Mouse (Mus musculus) gastrocnemius, postnatal 4 days (tissue): ENCODE data around the gene Tmx1. TPM values are rescaled to one million over a fixed set of nuclear protein-coding genes. Genes with fewer than 3 reads are reported as not detected.

Experiments
- DNase-seq, 2 experiments: peaks; one replicate each; pipeline ENCODE4 v3.0.0; 2021 to 2022; ENCODE audit warnings: low spot score in 2 of 2, mixed read lengths in 2 of 2
- total RNA-seq, 2 experiments: library from RNA; stranded (reverse); gene quantifications; 2 replicates each; pipeline ENCODE4 v1.2.3; 2021

The Tmx1 gene
- total RNA-seq, 2 experiments from 2014 or later, result 18.3 to 21.4 TPM

DNA sequence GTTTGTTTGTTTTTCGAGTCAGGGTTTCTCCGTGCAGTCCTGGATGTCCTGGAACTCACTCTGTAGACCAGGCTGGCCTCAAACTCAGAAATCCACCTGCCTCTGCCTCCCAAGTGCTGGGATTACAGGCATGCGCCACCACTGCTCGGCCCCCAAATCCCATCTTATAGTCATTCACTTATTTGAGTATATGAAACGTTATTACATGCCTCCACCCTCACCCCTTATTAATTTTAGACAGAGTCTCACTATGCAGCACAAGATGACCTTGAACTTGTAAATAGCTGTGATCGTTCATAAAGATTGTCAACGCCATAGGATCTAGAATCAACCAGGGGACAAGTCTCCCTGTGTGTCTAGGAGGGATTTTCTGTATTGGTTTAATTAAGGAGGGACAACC is 33.1 kb downstream of the Tmx1 start:
- DNase-seq, result no peak

DNA sequence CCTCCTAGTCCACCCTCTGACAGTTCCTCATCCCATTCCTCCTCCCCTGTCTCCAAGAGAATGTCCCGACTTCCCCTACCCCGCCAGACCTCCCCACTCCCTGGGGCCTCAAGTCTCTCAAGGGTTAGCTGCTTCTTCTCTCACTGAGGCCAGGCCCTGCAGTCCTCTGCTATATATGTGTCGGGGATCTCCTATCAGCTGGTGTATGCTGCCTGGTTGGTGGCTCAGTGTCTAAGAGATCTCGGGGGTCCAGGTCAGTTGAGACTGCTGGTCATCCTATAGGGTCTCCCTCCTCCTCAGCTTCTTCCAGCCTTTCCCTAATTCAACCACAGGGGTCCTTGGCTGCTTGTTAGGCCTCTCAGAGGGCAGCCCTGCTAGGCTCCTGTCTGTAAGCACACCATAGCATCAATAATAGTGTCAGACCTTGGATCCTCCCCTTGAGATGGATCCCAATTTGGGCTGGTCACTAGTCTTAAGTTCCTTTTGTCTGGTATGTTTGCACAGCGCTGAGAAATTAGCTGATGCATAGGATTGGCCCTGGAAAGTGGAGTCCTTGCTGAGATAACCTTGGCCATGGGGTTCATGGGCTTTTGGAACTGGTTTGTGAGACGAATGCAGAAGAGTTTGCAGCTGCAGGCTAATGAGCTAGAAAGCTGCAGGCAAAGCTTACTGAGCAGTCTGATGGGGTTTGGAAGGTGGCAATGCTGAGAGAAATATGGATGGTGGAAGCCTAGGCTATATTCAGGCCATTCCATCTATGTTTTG is 34.0 kb downstream of the Tmx1 start:
- DNase-seq, result no peak

DNA sequence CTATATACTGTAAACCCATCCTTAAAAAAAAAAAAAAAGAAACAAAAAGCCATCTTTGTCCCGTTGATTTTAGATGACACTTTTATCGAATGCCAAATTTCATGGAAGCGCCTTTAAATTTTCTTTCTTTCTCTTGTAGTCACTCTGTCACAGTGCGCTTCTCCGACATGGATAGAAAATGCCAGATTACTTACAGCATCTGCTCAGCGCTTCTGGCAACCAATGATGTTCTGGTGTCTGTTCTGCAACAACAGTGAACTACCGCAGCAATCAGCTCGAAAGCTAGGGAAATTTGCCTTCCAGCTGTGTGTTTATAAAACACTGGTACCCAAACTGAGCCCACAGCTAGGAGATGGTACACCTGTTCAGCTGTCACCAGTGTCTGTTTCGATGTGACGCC is 39.5 kb downstream of the Tmx1 start:
- no peak for DNase-seq

DNA sequence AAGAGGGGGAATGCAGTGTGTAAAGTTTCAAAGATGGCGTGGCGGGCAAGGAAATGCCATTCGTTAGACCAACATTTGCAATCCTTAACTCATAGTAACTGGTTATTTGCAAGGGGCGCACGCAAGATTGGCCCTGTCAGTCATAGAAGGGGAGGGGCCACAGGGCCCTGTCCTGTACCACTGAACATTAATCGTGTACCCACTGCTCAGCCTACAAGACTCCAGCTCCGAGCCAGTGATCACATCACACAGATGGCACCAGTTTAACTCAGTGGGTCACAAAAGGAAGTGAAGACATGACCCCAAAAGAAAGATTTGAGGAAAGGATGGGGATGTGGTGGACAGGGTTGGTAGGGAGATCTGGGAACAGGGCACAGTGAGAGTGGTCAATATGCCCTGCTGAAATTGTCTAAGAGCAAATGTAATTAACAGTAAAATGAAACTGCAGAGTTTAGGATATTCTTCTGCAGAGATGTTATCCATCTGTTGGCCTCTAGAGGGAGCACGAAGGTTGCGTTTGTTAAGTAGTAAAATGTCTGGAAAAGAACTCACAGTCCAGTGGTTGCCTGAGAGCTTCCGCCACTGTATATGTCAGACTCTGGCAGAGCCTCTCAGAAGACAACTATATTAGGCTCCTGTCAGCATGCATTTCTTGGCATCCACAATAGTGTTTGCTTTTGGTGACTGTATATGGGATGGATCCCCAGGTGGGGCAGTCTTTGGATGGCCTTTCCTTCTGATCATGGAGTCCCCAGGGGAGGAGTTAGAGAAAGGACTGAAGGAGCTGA is 41.8 kb downstream of the Tmx1 start:
- DNase-seq, result peak in 1 of 2 experiments; percentile 37

DNA sequence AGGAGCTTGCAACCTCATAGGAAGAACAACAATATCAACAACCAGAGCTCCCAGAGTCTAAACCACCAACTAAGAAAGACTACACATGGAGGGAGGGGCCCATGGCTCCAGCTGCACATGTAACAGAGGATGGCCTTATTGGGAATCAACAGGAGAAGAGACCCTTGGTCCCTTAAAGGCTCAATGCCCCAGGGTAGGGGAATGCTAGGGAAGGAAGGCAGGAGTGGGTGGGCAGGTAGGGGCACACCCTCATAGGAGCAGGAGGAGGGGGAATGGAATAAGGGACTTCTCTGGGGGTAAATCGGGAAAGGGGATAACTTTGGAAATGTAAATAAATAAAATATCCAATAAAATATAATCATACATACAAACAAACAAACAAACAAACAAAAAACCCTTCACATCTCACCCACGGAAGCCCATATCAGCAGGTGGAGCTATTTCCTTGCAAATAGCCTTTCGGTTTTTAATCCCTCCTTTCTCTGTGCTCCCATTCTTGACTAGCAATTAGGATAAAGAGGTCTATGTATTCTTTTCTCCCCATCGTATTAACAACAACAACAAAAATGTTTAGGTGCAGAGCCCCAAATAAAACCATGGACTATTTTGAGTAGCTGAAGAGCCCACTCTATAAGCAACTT is 42.5 kb downstream of the Tmx1 start:
- no peak for DNase-seq

DNA sequence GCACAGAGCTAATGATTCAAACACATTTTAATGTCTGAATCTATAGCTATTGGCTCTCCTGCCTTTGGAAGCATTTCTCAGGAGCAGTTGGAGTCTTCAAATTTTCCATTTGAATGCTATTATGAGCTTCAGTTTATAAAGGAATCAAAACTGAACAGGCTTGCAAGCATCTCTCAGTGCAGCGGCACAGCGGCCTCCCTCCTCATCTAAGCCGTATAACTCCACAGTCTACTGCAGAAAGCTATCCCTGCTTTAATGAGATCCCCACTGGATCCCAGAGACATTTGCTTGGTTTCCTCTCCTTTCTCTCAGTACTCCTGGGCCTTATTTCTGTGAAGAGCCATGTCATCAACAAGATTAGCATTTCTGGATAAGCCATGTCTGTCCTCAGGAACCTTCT is 45.2 kb downstream of the Tmx1 start:
- DNase-seq, result no peak

DNA sequence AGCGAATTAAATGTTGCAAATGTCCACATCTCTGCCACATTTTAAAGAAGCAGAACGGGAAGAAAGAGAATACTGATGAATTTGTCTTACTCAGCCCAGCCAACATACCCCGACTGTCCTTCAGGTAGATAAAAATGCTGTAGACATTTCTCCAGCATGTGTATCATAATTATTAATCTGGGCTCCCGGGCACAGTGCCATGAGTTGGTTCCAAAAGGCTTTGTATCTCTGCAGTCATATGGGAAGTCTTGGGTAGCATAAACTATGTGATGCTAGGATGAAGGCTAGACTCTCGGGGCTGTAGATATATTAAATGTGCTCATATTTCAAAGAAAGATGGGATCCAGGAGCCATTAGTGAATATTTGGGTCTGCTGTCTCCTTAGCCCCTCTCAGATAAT is 53.1 kb downstream of the Tmx1 start:
- no peak for DNase-seq

DNA sequence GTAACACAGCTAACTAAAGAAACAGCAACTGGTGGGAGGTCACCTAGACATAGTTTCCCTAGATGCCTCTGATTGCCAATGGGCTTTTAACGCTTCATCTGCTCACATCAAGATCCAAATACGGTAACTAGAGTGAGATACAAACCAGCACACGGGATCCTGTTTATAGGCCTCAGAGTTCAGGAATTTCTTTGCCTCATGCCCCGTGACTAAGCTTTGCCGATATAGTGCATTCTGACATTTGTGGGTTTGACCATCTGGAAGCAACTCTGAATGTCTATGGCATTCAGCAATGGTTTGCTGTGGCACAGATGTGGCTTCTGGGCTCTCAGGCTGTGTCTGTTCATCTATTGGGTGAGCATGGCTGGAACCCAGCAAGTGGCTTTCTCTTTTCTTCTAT is 59.1 kb downstream of the Tmx1 start:
- DNase-seq, result no peak

DNA sequence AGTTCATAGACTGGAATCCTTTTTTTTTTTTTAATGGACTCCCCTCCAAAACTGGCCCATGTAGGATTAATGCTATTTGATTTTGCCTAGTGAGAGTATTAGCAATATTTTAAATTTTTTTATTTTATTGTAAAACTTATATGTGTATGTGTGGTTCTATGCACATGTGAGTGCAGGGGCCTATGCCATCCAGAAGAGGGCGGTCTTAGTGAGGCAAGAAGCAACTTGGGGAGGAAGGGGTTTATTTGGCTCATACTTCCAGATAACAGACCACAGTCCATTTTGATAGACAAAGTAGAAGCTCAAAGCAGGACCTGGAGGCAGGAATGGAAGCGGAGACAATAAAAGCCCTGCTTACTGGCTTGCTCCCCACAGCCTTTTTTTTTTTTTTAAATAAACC is 59.5 kb downstream of the Tmx1 start:
- DNase-seq, result no peak

Other genes starting within 250 kb of the Tmx1 start
- 1 to 10 TPM; 7.3 to 7.5 TPM for gene Pygl, start 221.6 kb upstream of the Tmx1 start, total RNA-seq
- under 1 TPM; 0.18 to 0.66 TPM for gene Trim9, start 105.5 kb upstream of the Tmx1 start, total RNA-seq